Mouse (Mus musculus) gastrocnemius, adult 18-20 months (tissue): Measurements from ENCODE around the gene Melk. TPM values are rescaled to one million over a fixed set of nuclear protein-coding genes. Genes with fewer than 3 reads are reported as not detected.

Source experiments
- DNase-seq: peaks from one replicate; pipeline ENCODE4 v3.0.0; 2021; ENCODE audit warnings: low spot score
- total RNA-seq, 2 experiments: library from RNA; stranded (reverse); gene quantifications; 2 replicates each; pipeline ENCODE4 v1.2.3; 2021

The Melk gene
- total RNA-seq, 2 experiments from 2014 or later, result not detected

DNA sequence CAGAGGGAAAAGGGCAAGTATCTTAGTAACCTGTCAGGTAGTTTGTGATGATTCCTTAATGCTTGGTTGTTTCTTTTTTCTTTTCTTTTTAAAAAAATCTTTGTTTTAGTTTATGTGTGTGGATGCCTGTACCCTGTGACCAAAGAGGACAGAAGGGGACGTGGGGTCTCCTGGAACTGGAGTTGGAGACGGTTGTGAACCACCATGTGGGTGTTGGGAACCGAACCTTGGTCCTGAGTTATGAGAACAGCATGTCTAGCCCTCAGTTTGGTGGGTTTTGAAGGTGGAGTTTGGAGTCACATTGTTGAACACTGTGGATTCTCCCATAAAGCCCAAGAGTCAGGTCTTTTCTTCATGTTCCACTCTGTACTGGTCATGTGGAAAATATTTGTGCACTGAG is 26.0 kb downstream of the Melk start:
- DNase-seq, result no peak

DNA sequence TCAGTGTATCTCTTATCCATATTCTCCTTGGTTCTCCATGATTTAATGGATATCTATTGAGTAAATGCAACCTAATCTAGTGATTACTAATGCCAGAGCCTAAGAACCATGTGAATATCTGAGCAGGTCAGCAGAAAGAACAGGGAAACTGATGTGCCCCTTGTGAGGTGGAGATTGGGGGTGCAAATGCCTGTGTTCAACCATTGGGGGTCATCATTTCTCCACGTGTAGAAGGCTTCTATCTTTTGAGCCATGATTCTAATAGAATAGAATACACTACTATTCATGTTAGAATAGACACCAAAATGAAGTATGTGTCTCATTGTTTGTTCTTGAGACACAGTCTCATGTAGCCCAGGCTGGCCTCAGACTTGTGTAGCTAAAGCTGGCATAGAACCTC is 27.3 kb downstream of the Melk start:
- DNase-seq, result no peak

DNA sequence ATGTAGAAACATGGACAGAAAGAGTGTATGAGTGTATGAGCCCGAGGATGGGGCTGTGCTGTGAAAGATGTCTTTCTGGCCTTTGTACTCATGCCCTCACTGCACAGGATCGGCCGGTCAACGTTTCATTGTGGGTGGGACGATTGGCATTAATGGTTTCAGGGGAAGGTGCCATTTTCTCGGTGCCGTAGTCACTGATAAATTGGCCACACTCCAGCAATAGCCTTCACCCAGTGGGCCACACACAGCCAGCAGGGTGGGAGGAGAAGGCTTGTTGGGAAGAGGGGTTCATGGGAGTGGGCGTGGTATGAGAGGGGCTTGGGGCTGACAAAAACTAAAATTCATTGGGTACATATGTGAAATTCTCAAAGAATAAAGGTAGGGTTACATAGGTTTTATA is 34.3 kb downstream of the Melk start:
- no peak for DNase-seq

DNA sequence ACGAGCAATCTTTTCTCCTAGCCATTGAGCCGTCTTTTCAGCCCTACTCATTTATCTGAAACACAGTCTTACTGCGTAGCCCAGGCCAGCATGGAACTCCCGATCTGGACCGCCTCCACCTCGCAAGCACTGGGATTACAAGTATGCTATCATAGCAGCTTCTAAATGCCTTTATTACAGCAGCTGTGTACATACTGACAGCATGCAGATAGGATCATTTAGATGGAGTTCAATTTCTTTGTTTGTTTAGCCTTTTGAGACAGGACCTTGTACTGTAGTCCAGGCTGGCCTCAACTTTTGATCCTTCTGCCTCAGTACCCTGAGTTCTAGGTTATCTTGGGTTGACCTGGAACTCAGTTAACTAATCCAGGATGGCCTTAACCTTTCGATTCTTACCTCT is 61.0 kb downstream of the Melk start:
- DNase-seq, result no peak

DNA sequence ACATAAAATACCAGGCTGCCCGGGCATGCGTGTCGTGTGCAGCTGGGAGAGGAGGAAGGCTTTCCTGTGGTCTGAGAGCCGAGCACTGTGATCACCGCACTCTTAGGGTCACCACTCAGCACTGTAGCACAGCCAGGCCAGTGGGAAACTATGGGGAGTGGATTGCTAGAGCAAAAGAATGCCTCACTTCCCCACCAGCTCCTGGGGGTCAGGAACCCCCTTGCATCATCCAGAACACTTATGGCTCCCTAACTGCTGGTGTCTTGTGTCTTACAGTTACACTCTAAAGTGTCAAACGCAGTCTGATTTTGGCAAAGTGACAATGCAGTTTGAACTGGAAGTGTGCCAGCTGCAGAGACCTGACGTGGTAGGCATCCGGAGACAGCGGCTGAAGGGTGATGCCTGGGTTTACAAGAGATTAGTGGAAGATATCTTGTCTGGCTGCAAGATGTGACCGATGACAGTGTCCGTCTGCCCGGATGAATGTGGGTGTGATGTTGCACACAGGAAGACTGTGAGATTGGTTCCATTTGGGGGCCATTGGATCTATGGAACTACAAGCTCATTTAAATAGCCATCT is 62.8 kb downstream of the Melk start:
- DNase-seq, result no peak

DNA sequence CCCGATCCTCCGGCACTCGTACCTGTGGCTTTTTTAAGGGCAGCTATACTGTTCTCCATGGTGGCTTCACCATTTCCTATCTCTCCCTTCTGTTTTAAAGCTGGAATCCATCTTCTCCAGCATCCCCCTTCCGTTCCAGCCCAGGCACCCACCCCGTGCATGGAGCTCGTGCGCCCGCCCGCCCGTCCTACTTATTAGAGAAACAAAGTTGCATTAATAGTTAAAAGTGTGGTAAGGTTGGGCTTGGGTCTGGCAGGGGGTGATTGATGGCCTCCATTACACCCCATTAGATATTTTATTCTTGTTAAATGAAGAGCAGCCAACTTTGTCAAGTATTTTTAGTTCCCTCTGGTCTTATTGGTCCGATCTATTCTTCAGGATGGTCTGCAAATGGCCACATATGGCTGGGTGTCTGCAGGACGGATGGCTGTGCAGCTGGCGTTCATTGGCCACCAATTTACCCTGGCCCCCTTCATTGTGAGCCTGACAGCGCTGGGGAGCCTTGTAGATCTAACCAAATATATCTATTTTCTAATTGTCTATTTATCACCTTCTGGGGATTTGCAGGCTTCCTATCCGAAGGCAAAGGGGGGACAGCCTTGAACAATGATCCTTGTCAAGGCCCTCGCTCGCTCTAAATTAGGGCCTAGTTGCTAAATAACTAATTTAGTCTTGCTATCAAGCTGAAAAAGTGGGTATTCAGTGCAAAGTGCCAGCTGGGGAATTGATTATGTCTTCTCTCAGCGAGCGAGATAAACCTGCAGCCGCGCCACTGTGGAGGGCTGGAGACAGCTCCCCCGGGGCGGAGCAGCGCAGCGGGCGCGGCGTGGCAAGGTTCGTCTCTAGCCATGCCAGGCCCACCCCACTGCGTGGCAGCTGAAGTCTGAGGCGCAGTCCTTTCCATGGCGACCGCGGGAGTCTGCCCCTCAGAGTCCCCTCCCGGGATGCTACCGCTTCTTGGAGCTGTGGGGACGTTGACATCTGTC is 91.8 kb downstream of the Melk start:
- no peak for DNase-seq

DNA sequence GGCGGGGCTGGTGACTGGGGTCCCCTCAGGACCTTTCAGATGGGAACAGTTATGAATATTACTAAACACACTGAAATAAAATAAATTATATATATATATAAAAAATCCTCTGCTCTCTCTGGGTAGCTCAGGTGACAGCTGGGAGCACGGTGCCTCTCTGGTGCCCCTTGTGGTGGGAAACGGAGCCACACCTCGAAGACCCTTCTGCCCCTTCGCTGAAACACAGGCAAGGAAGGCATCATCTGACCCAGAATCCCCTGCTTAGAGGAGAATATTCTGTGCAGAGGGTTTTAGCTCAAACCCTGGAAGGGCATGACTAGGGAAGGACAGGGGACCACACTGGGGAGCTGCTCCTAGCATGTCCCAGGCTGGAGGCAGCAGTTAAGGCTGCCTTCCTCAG is 101.9 kb downstream of the Melk start:
- DNase-seq, result no peak

DNA sequence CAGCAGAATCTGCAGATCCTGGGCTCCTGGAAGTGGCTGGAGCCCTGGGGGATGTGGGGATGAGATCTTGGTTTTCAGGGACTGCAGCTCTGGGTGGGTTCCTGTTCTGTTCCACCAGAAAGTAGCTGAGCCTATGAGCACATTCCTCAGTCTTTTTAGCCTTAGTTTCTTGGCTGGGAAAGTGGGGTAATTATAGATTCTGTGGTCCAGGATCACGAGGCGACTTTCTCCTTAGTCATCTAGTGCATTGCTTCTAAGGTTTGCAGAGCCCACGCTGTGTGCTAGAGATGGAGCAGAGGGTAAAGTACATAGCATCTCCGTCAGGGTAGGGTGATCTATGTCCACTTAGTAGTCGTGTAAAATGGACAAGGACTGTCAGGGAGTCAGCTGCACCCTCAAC is 103.8 kb downstream of the Melk start:
- no peak for DNase-seq

Other genes with a start within 250 kb of the Melk start
- gene Gne, start 216.7 kb upstream of the Melk start, total RNA-seq, result 10 to 100 TPM in 1 of 2 experiments, 1 to 10 TPM in 1; 9.5 to 12.4 TPM
- 10 to 100 TPM; 12.3 to 17.1 TPM for gene Rnf38, start 67.1 kb upstream of the Melk start, total RNA-seq